8 mouse cellular contexts compared by ENCODE assay signal in the genomic region with DNA sequence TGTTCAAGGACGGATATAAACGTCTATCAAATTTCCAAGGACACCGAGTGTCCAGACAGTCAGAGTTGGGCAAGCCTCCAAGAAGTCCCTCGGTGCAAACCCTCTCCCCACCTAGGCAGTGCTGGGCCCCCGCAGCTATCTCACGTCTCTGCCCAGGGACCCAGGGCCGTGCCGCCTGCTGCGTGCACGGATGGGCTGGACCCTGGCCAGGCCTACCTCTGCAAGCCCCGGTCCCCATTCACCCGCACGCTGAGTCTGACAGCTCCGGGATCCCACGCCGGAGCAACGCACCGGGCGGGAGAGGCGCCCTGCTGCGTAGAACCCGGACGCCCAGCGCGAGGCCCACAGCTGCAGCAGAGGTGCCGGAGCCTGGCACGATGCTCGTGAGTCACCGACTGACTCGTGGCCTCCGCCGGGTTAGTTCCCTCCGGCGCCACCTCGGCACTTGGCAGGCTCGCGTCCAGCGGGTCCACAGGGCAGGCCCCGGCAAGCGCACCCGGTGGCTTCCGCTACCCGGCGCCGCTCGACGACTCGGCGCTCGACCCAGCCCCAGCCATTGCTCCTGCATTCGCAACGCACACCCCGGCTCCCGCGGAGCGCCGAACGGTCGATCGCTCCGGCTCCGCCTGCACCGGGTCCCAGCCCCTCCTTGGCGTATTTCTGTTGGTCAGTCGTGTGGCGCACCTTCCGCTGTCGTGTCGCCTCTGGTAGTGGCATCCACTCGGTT. TPM values are rescaled to one million over a fixed set of nuclear protein-coding genes. Genes with fewer than 3 reads are reported as not detected.
DNase-seq lines count a peak whose midpoint lies in the region; ATAC-seq and TF ChIP-seq lines count a peak whose summit lies in the region.

No protein-coding gene starts in this region.

- peak; percentile 93 for ATAC-seq in activated CD4-positive, CD25-positive, alpha-beta regulatory T cell, adult 4 months
- peak; percentile 92 for ATAC-seq in common myeloid progenitor, adult 5-6 weeks (replicated peaks; ENCODE audit: low read depth, poor library complexity, severe bottlenecking)
- peak; percentile 98 for ATAC-seq in hindbrain, postnatal 0 days

- H3K4me3 ChIP-seq in gastrocnemius, adult 2 months = peak overlapping the region; percentile 99
- H3K4me3 ChIP-seq in hindbrain, postnatal 0 days (ENCODE audit: low read length) = peak overlapping the region; percentile 99
- H3K4me3 ChIP-seq in left cerebral cortex, adult 2 months = peak overlapping the region; percentile 75
- H3K4me3 ChIP-seq in macrophage (ENCODE audit: inconsistent target) = peak overlapping the region; percentile 72

- DNase-seq in gastrocnemius, adult 2 months = peak; percentile 96
- peak; percentile 96 for DNase-seq in hindbrain, postnatal 0 days (ENCODE audit: low spot score)
- peak; percentile 90 for DNase-seq in left cerebral cortex, adult 2 months (ENCODE audit: extremely low spot score in 1 of 2, low spot score in 2 of 2)
- DNase-seq in retina, postnatal 7 days (ENCODE audit: low read depth, low spot score) = peak; percentile 72
- DNase-seq in urinary bladder, adult 18-20 months (ENCODE audit: low spot score in 2 of 2) = peak; percentile 86 to 90

- peak overlapping the region; percentile 77 for H3K4me2 ChIP-seq in hindbrain, postnatal 0 days (ENCODE audit: low read depth, low read length)

- H3K36me3 ChIP-seq in hindbrain, postnatal 0 days (ENCODE audit: insufficient read depth, low read length) = no peaks in the 10 kb centered on the region
- no peaks in the 10 kb centered on the region for H3K36me3 ChIP-seq in macrophage (ENCODE audit: inconsistent target)

- TF ChIP-seq CTCF in gastrocnemius, adult 2 months (IDR thresholded peaks at IDR 0.05) = no peak
- TF ChIP-seq CTCF in hindbrain, postnatal 0 days (IDR thresholded peaks at IDR 0.05; ENCODE audit: low read depth) = no peak
- TF ChIP-seq CTCF in left cerebral cortex, adult 2 months (IDR thresholded peaks at IDR 0.05) = no peak

- no peaks in the 10 kb centered on the region for H3K27me3 ChIP-seq in hindbrain, postnatal 0 days (ENCODE audit: insufficient read depth, low read length)

- 0 out of 2 replicates have a peak, but pooled peaks cover 9% of the 10 kb centered on the region for H3K4me1 ChIP-seq in hindbrain, postnatal 0 days (ENCODE audit: insufficient read depth, low read length)

- intact Hi-C loops in gastrocnemius, adult 2 months (cut with DNase I) = loop anchor here (5.0 kb wide), 1 partner anchor 95 kb away; no protein-coding TSS in a partner anchor
- intact Hi-C loops in left cerebral cortex, adult 2 months (cut with DNase I) = loop anchor here (2.0 to 5.0 kb wide), 3 partner anchors 42 to 230 kb away; partner anchors contain the start of gene Melk

- peaks cover 35% of the 10 kb centered on the region; the same call in 1 of the 2 replicates for H3K79me2 ChIP-seq in macrophage (ENCODE audit: inconsistent target)

- H3K27ac ChIP-seq in gastrocnemius, adult 2 months = peak overlapping the region; percentile 96
- peak overlapping the region; percentile 85 for H3K27ac ChIP-seq in hindbrain, postnatal 0 days
- peak overlapping the region; percentile 89 for H3K27ac ChIP-seq in left cerebral cortex, adult 2 months
- H3K27ac ChIP-seq in macrophage = peak overlapping the region; percentile 10; the same call in 1 of the 2 replicates

- WGBS in hindbrain, postnatal 0 days = under 1% methylated on average over 64 of the region's 70 CpGs
- 1% methylated on average over 67 of the region's 70 CpGs for WGBS in macrophage (ENCODE audit: missing documents)

- H3K9me3 ChIP-seq in hindbrain, postnatal 0 days (ENCODE audit: low read length) = no peaks in the 10 kb centered on the region

- peak overlapping the region; percentile 87 for H3K9ac ChIP-seq in hindbrain, postnatal 0 days (replicated peaks; ENCODE audit: low read length)

RNA-seq across cellular contexts. Expression of gene Gne, which starts 11.7 kb away (rescaled TPM):
- polyA plus RNA-seq in activated CD4-positive, CD25-positive, alpha-beta regulatory T cell, adult 4 months (2017; shearing (Covaris generic)) = 10 to 100 TPM; 14.1 to 17.9 TPM
- 32.0 and 32.6 TPM in 2 replicates for total RNA-seq in common myeloid progenitor, adult 5-6 weeks (2017)
- total RNA-seq in gastrocnemius, adult 2 months (2021) = 10 to 100 TPM; 11.6 to 12.5 TPM
- total RNA-seq in hindbrain, postnatal 0 days (2014; rRNA removed) = 41.9 and 44.5 TPM in 2 replicates
- polyA plus RNA-seq in hindbrain, postnatal 0 days (2015; fragmentation: Nextera tagmentation; extraction: Ambion mirVana) = 24.7 and 26.1 TPM in 2 replicates
- 10 to 100 TPM; 47.6 to 51.8 TPM for total RNA-seq in left cerebral cortex, adult 2 months (2021)
- total RNA-seq in macrophage (2018; cell fraction: chromatin; rRNA removed) = 10 to 100 TPM in 10 of 26 experiments, 1 to 10 TPM in 15, under 1 TPM in 1; 0.51 to 18.4 (median 6.7) TPM
- 10 to 100 TPM in 16 of 26 experiments, 1 to 10 TPM in 10; 4.3 to 14.1 (median 11.6) TPM for total RNA-seq in macrophage (2018; cell fraction: cytosol; rRNA removed)
- 10 to 100 TPM in 7 of 26 experiments, 1 to 10 TPM in 19; 2.4 to 28.5 (median 7.8) TPM for total RNA-seq in macrophage (2018; cell fraction: nucleus; rRNA removed)
- 11.1 to 14.6 TPM (median 13.6 TPM) in 3 replicates for polyA plus RNA-seq in macrophage (2018)

Comparison
In these comparisons a context has a peak if more than half of its experiments do, and no peak if none do; other contexts are left out.
1. Peak in every context shown above with its lines: DNase-seq, ATAC-seq, H3K4me3 ChIP-seq and H3K27ac ChIP-seq.
2. H3K27ac ChIP-seq: peak in every context shown above with its lines; median percentile 96 in gastrocnemius, adult 2 months; 89 in left cerebral cortex, adult 2 months; 85 in hindbrain, postnatal 0 days; 10 in macrophage.